Mouse (Mus musculus) CH12.LX (cell line): ENCODE results near the gene Mrnip. TPM values are rescaled to one million over a fixed set of nuclear protein-coding genes. Genes with fewer than 3 reads are reported as not detected.

ENCODE experiments used
- DNase-seq: peaks from one replicate; pipeline ENCODE4 v3.0.0-alpha.2; 2013; ENCODE audit errors: extremely low read depth
- H3K27ac ChIP-seq: 2 replicates; pipeline ENCODE4 v1.5.1; 2012; ENCODE audit warnings: low read depth, mild to moderate bottlenecking, control low read depth, moderate library complexity; ENCODE audit not compliant: insufficient read depth
- H3K27me3 ChIP-seq: replicated peaks from 2 replicates; pipeline ENCODE3; 2012; ENCODE audit warnings: inconsistent platforms
- H3K36me3 ChIP-seq, 2 experiments: replicated peaks in 1 of 2; 2 replicates each; pipeline versions ENCODE3 to v1.6.1; 2012; ENCODE audit warnings: inconsistent platforms in 1 of 2, low read length in 1 of 2, mild to moderate bottlenecking in 1 of 2, mixed read lengths in 1 of 2, moderate library complexity in 1 of 2; ENCODE audit not compliant: control insufficient read depth in 1 of 2, insufficient read depth in 1 of 2
- H3K4me1 ChIP-seq, 2 experiments: 2 replicates each; pipeline ENCODE4 v1.6.1; 2012; ENCODE audit warnings: inconsistent platforms in 1 of 2, moderate library complexity in 1 of 2; ENCODE audit not compliant: insufficient read depth in 2 of 2, control insufficient read depth in 1 of 2
- H3K4me2 ChIP-seq: 2 replicates; pipeline ENCODE4 v1.6.1; 2012; ENCODE audit warnings: low read depth, mild to moderate bottlenecking, control low read depth; ENCODE audit not compliant: poor library complexity, insufficient read depth, severe bottlenecking
- H3K4me3 ChIP-seq, 3 experiments: fragments of 150-350 bp in 1 of 3; sonication (generic) in 1 of 3; replicated peaks in 1 of 3; 2 replicates each; pipeline versions ENCODE3 to v1.5.1; 2011 to 2012; ENCODE audit warnings: low read depth in 2 of 3, low read length in 2 of 3, mild to moderate bottlenecking in 2 of 3, moderate library complexity in 2 of 3, control low read depth in 1 of 3, improper control_type of control experiment in 1 of 3, inconsistent platforms in 1 of 3, mixed read lengths in 1 of 3; ENCODE audit not compliant: poor library complexity in 1 of 3
- H3K79me2 ChIP-seq: replicated peaks from 2 replicates; pipeline ENCODE4 v1.6.1; 2012; ENCODE audit warnings: mild to moderate bottlenecking, moderate library complexity; ENCODE audit not compliant: control insufficient read depth, poor library complexity, insufficient read depth, severe bottlenecking; ENCODE audit errors: extremely low read depth
- H3K9ac ChIP-seq: 2 replicates; pipeline ENCODE4 v1.6.1; 2012; ENCODE audit warnings: low read depth, mild to moderate bottlenecking, control low read depth, moderate library complexity; ENCODE audit not compliant: insufficient read depth
- H3K9me3 ChIP-seq: replicated peaks from 2 replicates; pipeline ENCODE3; 2012; ENCODE audit warnings: low read length, inconsistent platforms, mixed read lengths
- BHLHE40 ChIP-seq: IDR thresholded peaks from 2 replicates; pipeline ENCODE4 v1.6.1; 2011; ENCODE audit warnings: mild to moderate bottlenecking, low read depth, low read length, improper control_type of control experiment
- CHD1 ChIP-seq: IDR thresholded peaks from 2 replicates; pipeline ENCODE4 v1.6.1; 2012; ENCODE audit warnings: low read depth, low read length, improper control_type of control experiment, inconsistent platforms
- CHD2 ChIP-seq: IDR thresholded peaks from 2 replicates; pipeline ENCODE4 v1.6.1; 2011; ENCODE audit warnings: low read length, improper control_type of control experiment
- CTCF ChIP-seq, 2 experiments: IDR thresholded peaks in 1 of 2; conservative IDR thresholded peaks in 1 of 2; 2 replicates each; pipeline ENCODE4 v1.5.1; 2011 to 2012; ENCODE audit warnings: low read depth in 2 of 2, low read length in 2 of 2, improper control_type of control experiment in 1 of 2, inconsistent platforms in 1 of 2, mild to moderate bottlenecking in 1 of 2, moderate library complexity in 1 of 2
- E2F4 ChIP-seq: IDR thresholded peaks from 2 replicates; pipeline ENCODE4 v1.6.1; 2011; ENCODE audit warnings: low read depth, low read length, improper control_type of control experiment; ENCODE audit not compliant: insufficient replicate concordance
- ELF1 ChIP-seq: IDR thresholded peaks from 2 replicates; pipeline ENCODE4 v1.6.1; 2014; ENCODE audit warnings: low read depth, mild to moderate bottlenecking, inconsistent platforms, low read length, improper control_type of control experiment
- EP300 ChIP-seq: IDR thresholded peaks from 2 replicates; pipeline ENCODE4 v1.6.1; 2011; ENCODE audit warnings: low read length, improper control_type of control experiment
- ETS1 ChIP-seq: conservative IDR thresholded peaks from 2 replicates; pipeline ENCODE4 v1.6.1; 2012; ENCODE audit warnings: low read depth, mild to moderate bottlenecking, inconsistent platforms, low read length, improper control_type of control experiment, moderate library complexity
- GABPA ChIP-seq: IDR thresholded peaks from 2 replicates; pipeline ENCODE4 v1.6.1; 2012; ENCODE audit warnings: low read depth, low read length, improper control_type of control experiment, inconsistent platforms; ENCODE audit not compliant: insufficient replicate concordance
- HCFC1 ChIP-seq: IDR thresholded peaks from 2 replicates; pipeline ENCODE4 v1.6.1; 2012; ENCODE audit warnings: low read depth, mild to moderate bottlenecking, inconsistent platforms, low read length, improper control_type of control experiment
- JUN ChIP-seq: IDR thresholded peaks from 2 replicates; pipeline ENCODE4 v1.6.1; 2011; ENCODE audit warnings: low read depth, mild to moderate bottlenecking, low read length, improper control_type of control experiment, moderate library complexity; ENCODE audit not compliant: insufficient read depth
- JUND ChIP-seq: conservative IDR thresholded peaks from 2 replicates; pipeline ENCODE4 v1.6.1; 2011; ENCODE audit warnings: low read depth, low read length, improper control_type of control experiment
- KAT2A ChIP-seq: IDR thresholded peaks from 2 replicates; pipeline ENCODE4 v1.6.1; 2012; ENCODE audit warnings: low read length, improper control_type of control experiment, inconsistent platforms; ENCODE audit not compliant: insufficient replicate concordance
- MAFK ChIP-seq: IDR thresholded peaks from 2 replicates; pipeline ENCODE4 v1.6.1; 2011; ENCODE audit warnings: low read length, improper control_type of control experiment; ENCODE audit not compliant: insufficient replicate concordance
- MAX ChIP-seq: IDR thresholded peaks from 2 replicates; pipeline ENCODE4 v1.6.1; 2011; ENCODE audit warnings: low read length, improper control_type of control experiment
- MAZ ChIP-seq: IDR thresholded peaks from 2 replicates; pipeline ENCODE4 v1.6.1; 2012; ENCODE audit warnings: low read depth, mild to moderate bottlenecking, inconsistent platforms, low read length, improper control_type of control experiment, moderate library complexity
- MEF2A ChIP-seq: IDR thresholded peaks from 2 replicates; pipeline ENCODE4 v1.6.1; 2014; ENCODE audit warnings: low read depth, mild to moderate bottlenecking, inconsistent platforms, low read length, improper control_type of control experiment, borderline replicate concordance
- MXI1 ChIP-seq: IDR thresholded peaks from 2 replicates; pipeline ENCODE4 v1.6.1; 2011; ENCODE audit warnings: mild to moderate bottlenecking, low read depth, low read length, improper control_type of control experiment
- NELFE ChIP-seq: IDR thresholded peaks from 2 replicates; pipeline ENCODE4 v1.6.1; 2011; ENCODE audit warnings: low read depth, low read length, improper control_type of control experiment
- NRF1 ChIP-seq: IDR thresholded peaks from 2 replicates; pipeline ENCODE4 v1.6.1; 2014; ENCODE audit warnings: low read depth, mild to moderate bottlenecking, inconsistent platforms, low read length, improper control_type of control experiment, moderate library complexity
- PAX5 ChIP-seq: IDR thresholded peaks from 2 replicates; pipeline ENCODE4 v1.6.1; 2012; ENCODE audit warnings: low read length, inconsistent platforms, mixed read lengths
- RAD21 ChIP-seq: IDR thresholded peaks from 2 replicates; pipeline ENCODE4 v1.6.1; 2011; ENCODE audit warnings: low read depth, mild to moderate bottlenecking, low read length, improper control_type of control experiment, moderate library complexity
- SIN3A ChIP-seq: IDR thresholded peaks from 2 replicates; pipeline ENCODE4 v1.6.1; 2012; ENCODE audit warnings: low read length, improper control_type of control experiment, inconsistent platforms
- SMC3 ChIP-seq: IDR thresholded peaks from 2 replicates; pipeline ENCODE4 v1.6.1; 2011; ENCODE audit warnings: low read depth, low read length, improper control_type of control experiment
- TBP ChIP-seq: conservative IDR thresholded peaks from 2 replicates; pipeline ENCODE4 v1.6.1; 2011; ENCODE audit warnings: low read depth, low read length, improper control_type of control experiment
- TCF12 ChIP-seq: IDR thresholded peaks from 2 replicates; pipeline ENCODE4 v1.6.1; 2014; ENCODE audit warnings: low read depth, mild to moderate bottlenecking, inconsistent platforms, low read length, improper control_type of control experiment
- UBTF ChIP-seq: IDR thresholded peaks from 2 replicates; pipeline ENCODE4 v1.6.1; 2012; ENCODE audit warnings: low read depth, mild to moderate bottlenecking, inconsistent platforms, low read length, improper control_type of control experiment, moderate library complexity
- USF1 ChIP-seq: IDR thresholded peaks from 2 replicates; pipeline ENCODE4 v1.6.1; 2014; ENCODE audit warnings: low read depth, mild to moderate bottlenecking, inconsistent platforms, low read length, improper control_type of control experiment
- USF2 ChIP-seq: conservative IDR thresholded peaks from 2 replicates; pipeline ENCODE4 v1.6.1; 2011; ENCODE audit warnings: low read depth, low read length, improper control_type of control experiment
- ZC3H11A ChIP-seq: IDR thresholded peaks from 2 replicates; pipeline ENCODE4 v1.6.1; 2012; ENCODE audit warnings: low read depth, mild to moderate bottlenecking, inconsistent platforms, low read length, improper control_type of control experiment
- ZKSCAN1 ChIP-seq: IDR thresholded peaks from 2 replicates; pipeline ENCODE4 v1.6.1; 2012; ENCODE audit warnings: low read depth, inconsistent platforms, low read length, improper control_type of control experiment, borderline replicate concordance
- ZNF384 ChIP-seq: IDR thresholded peaks from 2 replicates; pipeline ENCODE4 v1.6.1; 2012; ENCODE audit warnings: low read depth, low read length, improper control_type of control experiment, inconsistent platforms
- dilution Hi-C: fragments of 300-500 bp; cut with MboI; formaldehyde crosslinking; loops from 2 replicates; pipeline ENCODE4 v1.14.3; 2020; ENCODE audit warnings: low sequenced_read_pairs; ENCODE audit not compliant: extremely low pct_unique_long_range_greater_than_20kb, extremely low pct_ligation_motif_present
- in situ Hi-C: fragments of 300-500 bp; cut with MboI; formaldehyde crosslinking; loops from 3 replicates; pipeline ENCODE4 v1.14.3; 2019; ENCODE audit warnings: low sequenced_read_pairs, low pct_ligation_motif_present, low pct_unique_long_range_greater_than_20kb, mixed read lengths
- polyA plus RNA-seq: library from polyadenylated mRNA; unstranded; fragments of >175 nt; gene quantifications from 2 replicates; pipeline ENCODE4 v1.2.1, GENCODE M21; 2012; ENCODE audit warnings: low read depth; ENCODE audit not compliant: insufficient read length
- total RNA-seq, 2 experiments: library from RNA; depleted of rRNA; stranded (reverse); fragments of 300-350 nt in 1 of 2; fragments of >200 nt in 1 of 2; gene quantifications; 2 replicates each; pipeline ENCODE4 v1.2.3; 2012 to 2014

Gene Mrnip
- total and polyA plus RNA-seq, 3 experiments = 22.5 to 36.7 (median 29.7) TPM

- DNase-seq = no peak
- no peaks in the 10 kb centered on the region for H3K9me3 ChIP-seq
- dilution Hi-C loops = no loop called here
- H3K79me2 ChIP-seq = no peaks in the 10 kb centered on the region
- in situ Hi-C loops = no loop called here
- peaks cover 0 to 12% of the 10 kb centered on the region in 2 experiments; a peak in 2 of 4 replicates for H3K4me1 ChIP-seq
- no peak overlapping the region for H3K4me3 ChIP-seq
- no peaks in the 10 kb centered on the region for H3K27me3 ChIP-seq
- peaks cover 45 to 73% of the 10 kb centered on the region in 2 experiments for H3K36me3 ChIP-seq
- no peak overlapping the region for H3K27ac ChIP-seq
- no peak for TF ChIP-seq MAX
- TF ChIP-seq ELF1 = no peak
- TF ChIP-seq ZC3H11A = no peak
- no peak for TF ChIP-seq UBTF
- no peak overlapping the region for H3K9ac ChIP-seq
- H3K4me2 ChIP-seq = no peak overlapping the region
Measured at GRCm38 (mm10) chr11:50168352-50168751, 5.9 kb upstream of the Mrnip start.

- Histone ChIP-seq H3K9ac (peak overlapping the region; percentile 61), H3K9me3 (no peaks in the 10 kb centered on the region), H3K36me3 (peaks cover 43 to 64% of the 10 kb centered on the region in 2 experiments), H3K79me2 (no peaks in the 10 kb centered on the region), H3K27me3 (no peaks in the 10 kb centered on the region), H3K27ac (peak overlapping the region; percentile 24; the same call in 1 of the 2 replicates), H3K4me2 (peak overlapping the region; percentile 96), H3K4me3 (peak overlapping the region; percentile 64 to 81 (median 78)), H3K4me1 (peaks cover 4 to 18% of the 10 kb centered on the region in 2 experiments)
- in situ Hi-C loops = loop anchor here (5.0 kb wide), 1 partner anchor 38 kb away; the partner anchor contains the start of genes Mgat4b and Sqstm1
- dilution Hi-C loops = no loop called here
- DNase-seq = peak; percentile 99
- TF ChIP-seq HCFC1 = peak; percentile 93
- peak; percentile 87 for TF ChIP-seq TBP
- no peak for TF ChIP-seq ZNF384
- peak; percentile 92 for TF ChIP-seq ELF1
- TF ChIP-seq JUND = no peak
- 0 out of 2 replicates have a peak, but pooled peaks have one; percentile 66 for TF ChIP-seq MAX
- peak; percentile 93; the same call in 1 of the 2 replicates for TF ChIP-seq MAZ
- TF ChIP-seq NRF1 = peak; percentile 73
- TF ChIP-seq SMC3 = no peak
- TF ChIP-seq UBTF = no peak
- no peak for TF ChIP-seq BHLHE40
- TF ChIP-seq MXI1 = peak; percentile 78
- no peak for TF ChIP-seq RAD21
- TF ChIP-seq MAFK = no peak
- no peak for TF ChIP-seq CTCF (conservative IDR thresholded peaks at IDR 0.05 in 1 of 2, IDR thresholded peaks at IDR 0.05 in 1 of 2; ENCODE audit: low read depth in 2 of 2, low read length in 2 of 2)
- TF ChIP-seq E2F4 = peak; percentile 90; the same call in 1 of the 2 replicates
- peak; percentile 97 for TF ChIP-seq NELFE
- no peak for TF ChIP-seq ZKSCAN1
- peak; percentile 86; the same call in 1 of the 2 replicates for TF ChIP-seq KAT2A
- no peak for TF ChIP-seq PAX5
- no peak for TF ChIP-seq ZC3H11A
- TF ChIP-seq CHD2 = no peak
- peak; percentile 96 for TF ChIP-seq SIN3A
- TF ChIP-seq USF1 = no peak
- TF ChIP-seq JUN = no peak
- TF ChIP-seq GABPA = peak; percentile 76
- TF ChIP-seq USF2 = no peak
- no peak for TF ChIP-seq EP300
- TF ChIP-seq MEF2A = peak; percentile 87; the same call in 1 of the 2 replicates
- peak; percentile 95 for TF ChIP-seq TCF12
- TF ChIP-seq CHD1 = no peak
- TF ChIP-seq ETS1 = peak; percentile 53; the same call in 1 of the 2 replicates
Measured at GRCm38 (mm10) chr11:50174730-50175187, 515 bp downstream of the Mrnip start.
